Mouse (Mus musculus): Measurements from ENCODE around the gene Smg5. TPM values are rescaled to one million over a fixed set of nuclear protein-coding genes. Genes with fewer than 3 reads are reported as not detected.

Smg5 gene
- polyA plus RNA-seq (2012; rRNA removed; ENCODE audit: low replicate concordance) = 60.2 and 94.7 TPM in 2 replicates

DNA sequence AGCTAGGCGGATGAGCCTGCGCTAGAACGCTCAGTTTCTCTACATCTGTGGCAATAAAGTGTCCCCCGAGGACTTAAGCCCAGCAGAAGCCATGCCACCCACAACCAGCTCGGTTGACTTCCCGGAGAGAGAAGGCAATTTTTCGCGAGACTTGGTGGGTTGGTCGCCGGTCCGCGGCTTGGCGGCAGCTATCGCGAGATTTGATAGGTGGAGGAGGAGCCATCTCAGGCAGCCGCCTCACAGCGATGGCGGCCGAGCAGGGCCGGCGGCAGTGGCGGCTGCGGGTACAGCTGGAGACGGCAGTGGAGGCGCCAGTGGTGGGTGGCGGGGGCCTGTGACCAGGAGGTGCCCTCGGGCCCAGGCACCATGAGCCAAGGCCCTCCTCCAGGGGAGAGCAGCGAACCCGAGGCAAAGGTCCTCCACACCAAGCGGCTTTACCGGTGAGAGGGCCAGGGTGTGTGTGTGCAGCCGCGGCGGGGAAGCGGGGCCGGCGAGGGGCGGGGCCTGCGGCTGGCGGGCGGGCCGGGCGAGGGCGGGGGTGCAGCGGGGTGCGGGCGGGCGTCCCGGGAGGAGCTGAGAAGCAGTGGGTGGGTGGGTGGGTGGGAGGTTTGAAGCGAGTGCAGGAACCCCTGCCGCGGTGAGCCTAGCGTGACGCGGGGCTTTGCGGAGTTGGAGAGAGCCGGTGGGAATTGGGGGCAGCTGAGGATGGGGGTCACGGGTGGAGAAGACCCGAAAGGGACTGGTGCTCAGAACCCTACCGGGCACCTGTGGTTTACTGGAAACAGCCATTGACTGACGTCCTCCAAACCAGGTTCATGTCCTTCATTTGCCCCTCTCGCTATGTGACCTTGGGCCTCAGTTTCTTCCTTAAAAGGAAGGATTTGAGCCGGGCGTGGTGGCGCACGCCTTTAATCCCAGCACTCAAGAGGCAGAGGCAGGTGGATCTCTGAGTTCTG is at the start of gene Smg5, which contains the start of gene Tmem79:
Gene Smg5 (plus strand): TSS at position 203 of the 956 bp plus-strand sequence.
Gene Tmem79 (minus strand): TSS at position 91 of the 956 bp plus-strand sequence.

GRCm38 (mm10) chr3:88287110-88287509 is 49.0 kb upstream of the Smg5 start, which contains the start of gene Gm38392:
Gm38392 (minus strand) TSS chr3:88287210.

DNA sequence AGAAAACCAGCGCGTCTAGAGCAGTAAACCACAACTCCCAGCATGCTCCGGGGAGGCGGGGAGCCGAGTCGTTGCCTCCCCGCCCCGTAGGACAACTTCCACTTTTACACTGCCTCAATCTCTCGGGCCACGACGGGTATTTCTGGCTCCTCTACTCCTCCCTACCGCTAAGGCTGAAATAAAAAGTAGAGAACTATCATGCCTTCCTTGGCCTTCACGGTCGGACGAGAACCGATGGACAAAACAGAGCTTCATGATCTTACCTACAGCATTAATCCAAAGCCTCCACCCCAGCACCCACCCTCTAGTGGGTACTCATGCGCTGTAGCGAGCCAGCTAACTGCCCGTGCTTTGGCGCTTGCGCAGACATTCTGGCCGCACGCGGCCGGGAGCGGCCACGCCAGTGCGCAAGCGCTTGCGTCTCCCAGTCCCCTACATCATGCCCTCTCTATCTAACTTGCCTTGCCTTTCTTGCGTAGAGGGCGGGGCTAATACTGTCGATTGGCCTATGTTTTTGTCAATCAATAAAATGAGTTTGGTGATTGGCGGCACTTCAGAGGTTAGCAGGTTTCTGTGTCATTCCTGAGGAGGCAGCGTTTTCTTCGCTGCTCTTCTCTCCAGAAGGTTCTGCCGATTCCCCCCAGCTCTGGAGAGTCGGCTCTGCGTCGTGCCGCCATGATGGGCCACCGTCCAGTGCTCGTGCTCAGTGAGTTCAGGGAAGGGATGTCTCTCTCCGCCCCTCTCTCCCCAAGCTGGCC is 39.3 kb upstream of the Smg5 start, which contains the start of the genes Tsacc and Cct3:
Gene Tsacc (minus strand): TSS at position 439 of the 758 bp plus-strand sequence.
Gene Cct3 (plus strand): TSS at position 556 of the 758 bp plus-strand sequence.

DNA sequence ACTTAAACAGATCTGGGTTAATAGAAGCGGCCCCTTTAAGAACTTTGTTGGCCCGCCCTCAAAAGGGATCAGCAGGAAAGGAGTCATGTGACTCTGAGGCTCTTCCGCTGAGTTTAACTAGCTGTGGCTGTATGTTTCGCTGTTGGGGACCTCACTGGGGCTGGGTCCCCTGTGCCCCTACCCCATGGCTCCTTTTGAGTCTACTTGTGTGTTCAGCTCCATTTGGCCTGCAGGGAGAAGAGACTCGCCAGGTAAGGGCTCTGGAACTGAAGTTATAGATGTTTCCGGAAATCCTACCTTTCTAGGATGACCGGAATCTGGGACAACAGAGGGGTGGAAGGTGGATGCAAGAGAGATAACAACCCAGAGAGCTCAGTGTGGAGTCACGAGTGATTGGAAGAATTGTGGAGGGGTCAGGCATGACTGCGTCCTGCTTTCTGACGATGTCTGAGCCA is 11.1 kb upstream of the Smg5 start, which contains the start of gene Glmp:
Gene Glmp (plus strand): TSS at position 73 of the 455 bp plus-strand sequence.

GRCm38 (mm10) chr3:88364337-88364736 is 28.3 kb downstream of the Smg5 start, which contains the start of gene Paqr6:
Paqr6 (plus strand) TSS chr3:88364584.

GRCm38 (mm10) chr3:88372643-88373042 is 36.6 kb downstream of the Smg5 start, which contains the start of gene Bglap3:
Bglap3 (minus strand) TSS chr3:88372743.

DNA sequence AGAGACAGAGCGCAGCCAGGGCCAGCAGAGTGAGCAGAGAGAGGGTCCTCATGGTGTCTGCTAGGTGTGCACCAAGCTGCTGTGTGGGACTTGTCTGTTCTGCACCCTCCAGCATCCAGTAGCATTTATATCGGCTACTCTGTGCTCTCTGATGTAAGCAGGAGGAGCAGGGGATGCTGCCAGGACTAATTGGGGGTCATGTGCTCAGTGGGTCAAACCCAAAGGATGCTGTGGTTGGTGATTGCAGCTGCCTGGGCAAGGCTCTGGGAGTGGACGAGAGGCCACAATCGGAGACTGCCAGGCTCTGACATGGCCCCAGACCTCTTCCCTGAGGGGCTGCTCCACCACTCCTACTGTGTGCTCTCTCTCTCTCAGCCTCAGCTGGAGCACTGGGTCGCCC is 42.5 kb downstream of the Smg5 start, which contains the start of gene Bglap2:
Gene Bglap2 (minus strand): TSS at position 101 of the 400 bp plus-strand sequence.

DNA sequence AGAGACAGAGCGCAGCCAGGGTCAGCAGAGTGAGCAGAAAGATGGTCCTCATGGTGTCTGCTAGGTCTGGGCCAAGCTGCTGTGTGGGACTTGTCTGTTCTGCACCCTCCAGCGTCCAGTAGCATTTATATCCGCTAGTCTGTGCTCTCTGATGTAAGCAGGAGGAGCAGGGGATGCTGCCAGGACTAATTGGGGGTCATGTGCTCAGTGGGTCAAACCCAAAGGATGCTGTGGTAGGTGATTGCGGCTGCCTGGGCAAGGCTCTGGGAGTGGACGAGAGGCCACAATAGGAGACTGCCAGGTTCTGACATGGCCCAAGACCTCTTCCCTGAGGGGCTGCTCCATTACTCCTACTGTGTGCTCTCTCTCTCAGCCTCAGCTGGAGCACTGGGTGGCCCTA is 48.3 kb downstream of the Smg5 start, which contains the start of gene Bglap:
Gene Bglap (minus strand): TSS at position 101 of the 400 bp plus-strand sequence.

DNA sequence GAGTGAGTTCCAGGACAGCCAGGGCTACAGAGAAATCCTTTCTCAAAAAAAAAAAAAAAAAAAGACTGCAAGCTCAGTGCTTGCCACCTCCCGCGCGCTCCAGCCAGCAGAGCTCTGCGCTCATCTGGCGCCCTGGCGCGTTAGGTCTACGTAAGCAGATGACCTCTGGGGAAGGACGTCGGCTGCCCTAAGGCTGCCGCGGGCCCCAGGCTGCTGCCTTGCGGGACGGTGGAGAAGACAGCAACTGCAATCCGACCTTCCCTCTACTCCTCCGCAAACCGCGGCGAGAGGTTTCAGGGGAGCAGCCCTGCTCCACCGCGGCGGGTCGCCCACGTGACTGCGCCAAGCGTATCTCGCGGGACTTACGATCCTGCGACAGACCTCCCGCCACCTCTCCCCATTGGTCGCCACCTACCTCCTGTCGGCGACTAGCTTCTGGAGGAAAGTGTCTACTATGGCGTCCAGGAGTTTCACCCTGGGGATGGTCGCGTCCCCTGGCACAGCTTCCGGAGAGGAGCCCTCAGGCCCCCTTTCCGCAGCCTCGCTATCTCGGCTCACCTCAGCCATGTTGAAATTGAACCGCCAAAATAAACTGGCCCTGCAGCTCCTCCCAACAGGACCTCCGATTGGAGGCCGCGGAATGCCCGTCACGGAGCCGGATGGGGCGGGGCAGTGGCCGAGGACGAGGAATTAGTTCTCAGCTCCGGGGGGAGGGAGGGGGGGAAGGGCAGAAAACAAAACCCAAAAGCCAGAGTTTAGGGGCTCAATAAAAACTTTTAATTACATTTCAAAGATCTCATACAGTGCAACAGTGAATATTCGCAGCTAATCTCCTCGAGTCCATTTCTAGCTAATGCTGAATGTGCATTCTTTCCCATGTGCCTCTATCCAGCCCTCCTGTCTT is 73.9 kb downstream of the Smg5 start, which contains the start of gene Pmf1:
Gene Pmf1 (minus strand): TSS at position 591 of the 904 bp plus-strand sequence.

Other genes with a start within 250 kb of the Smg5 start
- 56.6 and 78.8 TPM in 2 replicates for gene Mef2d, start 193.9 kb upstream of the Smg5 start, polyA plus RNA-seq (2012; rRNA removed; ENCODE audit: low replicate concordance)
- gene Rhbg, start 81.6 kb upstream of the Smg5 start, polyA plus RNA-seq (2012; rRNA removed; ENCODE audit: low replicate concordance) = 1.3 and 2.6 TPM in 2 replicates
- gene Gm38392, start 49.0 kb upstream of the Smg5 start, polyA plus RNA-seq (2012; rRNA removed; ENCODE audit: low replicate concordance) = 0.33 and 0.42 TPM in 2 replicates
- gene Tsacc, start 39.3 kb upstream of the Smg5 start, polyA plus RNA-seq (2012; rRNA removed; ENCODE audit: low replicate concordance) = 5.6 and 5.7 TPM in 2 replicates
- 112 and 200 TPM in 2 replicates for gene Cct3, start 39.1 kb upstream of the Smg5 start, polyA plus RNA-seq (2012; rRNA removed; ENCODE audit: low replicate concordance)
- gene Glmp, start 11.2 kb upstream of the Smg5 start, polyA plus RNA-seq (2012; rRNA removed; ENCODE audit: low replicate concordance) = 237 and 305 TPM in 2 replicates
- 39.1 and 40.3 TPM in 2 replicates for gene Tmem79, start 112 bp upstream of the Smg5 start, polyA plus RNA-seq (2012; rRNA removed; ENCODE audit: low replicate concordance)
- 10.3 and 13.1 TPM in 2 replicates for gene Paqr6, start 28.3 kb downstream of the Smg5 start, polyA plus RNA-seq (2012; rRNA removed; ENCODE audit: low replicate concordance)
- 0.14 and 0.19 TPM in 2 replicates for gene Bglap3, start 36.5 kb downstream of the Smg5 start, polyA plus RNA-seq (2012; rRNA removed; ENCODE audit: low replicate concordance)
- not detected in 2 replicates for gene Bglap2, start 42.4 kb downstream of the Smg5 start, polyA plus RNA-seq (2012; rRNA removed; ENCODE audit: low replicate concordance)
- not detected in 2 replicates for gene Bglap, start 48.2 kb downstream of the Smg5 start, polyA plus RNA-seq (2012; rRNA removed; ENCODE audit: low replicate concordance)
- 35.7 and 50.0 TPM in 2 replicates for gene Pmf1, start 74.1 kb downstream of the Smg5 start, polyA plus RNA-seq (2012; rRNA removed; ENCODE audit: low replicate concordance)
- 57.9 and 74.4 TPM in 2 replicates for gene Slc25a44, start 88.9 kb downstream of the Smg5 start, polyA plus RNA-seq (2012; rRNA removed; ENCODE audit: low replicate concordance)
- 51.9 and 53.4 TPM in 2 replicates for gene Sema4a, start 124.9 kb downstream of the Smg5 start, polyA plus RNA-seq (2012; rRNA removed; ENCODE audit: low replicate concordance)
- 140 and 285 TPM in 2 replicates for gene Lmna, start 173.7 kb downstream of the Smg5 start, polyA plus RNA-seq (2012; rRNA removed; ENCODE audit: low replicate concordance)
- 0.56 and 12.0 TPM in 2 replicates for gene Mex3a, start 196.1 kb downstream of the Smg5 start, polyA plus RNA-seq (2012; rRNA removed; ENCODE audit: low replicate concordance)
- gene Rab25, start 212.0 kb downstream of the Smg5 start, polyA plus RNA-seq (2012; rRNA removed; ENCODE audit: low replicate concordance) = 0.40 and 40.0 TPM in 2 replicates
- 148 and 176 TPM in 2 replicates for gene Lamtor2, start 216.8 kb downstream of the Smg5 start, polyA plus RNA-seq (2012; rRNA removed; ENCODE audit: low replicate concordance)
- gene Ubqln4, start 217.5 kb downstream of the Smg5 start, polyA plus RNA-seq (2012; rRNA removed; ENCODE audit: low replicate concordance) = 63.5 and 103 TPM in 2 replicates
- gene Ssr2, start 239.6 kb downstream of the Smg5 start, polyA plus RNA-seq (2012; rRNA removed; ENCODE audit: low replicate concordance) = 270 and 325 TPM in 2 replicates

All from subcutaneous adipose tissue, adult 2 months (tissue).